Comparison of ENCODE assay signal across 9 mouse cellular contexts in genomic region chr10:130228246-130228645, GRCm38 (mm10). TPM values are rescaled to one million over a fixed set of nuclear protein-coding genes. Genes with fewer than 3 reads are reported as not detected.
DNase-seq lines count a peak whose midpoint lies in the region; ATAC-seq and TF ChIP-seq lines count a peak whose summit lies in the region.
"Had no signal": no experiment of that assay in that cellular context is flagged by ENCODE, and none has a peak within 500 bp of the region (broad histone marks: within the 10 kb centered on the region; RNA-seq: fewer than 3 reads in every experiment).

No protein-coding gene starts in this region.

- no peak overlapping the region for H3K4me3 ChIP-seq in testis, adult 2 months (ENCODE audit: control insufficient read depth, low read depth, low read length)
- H3K4me3 ChIP-seq in midbrain, embryonic 15.5 days, result no peak overlapping the region

- H3K4me2 ChIP-seq in midbrain, embryonic 15.5 days, result no peak overlapping the region

- H3K4me1 ChIP-seq in testis, adult 2 months (ENCODE audit: control insufficient read depth, insufficient read depth, low read length), result no peaks in the 10 kb centered on the region
- H3K4me1 ChIP-seq in midbrain, embryonic 15.5 days, result no peaks in the 10 kb centered on the region

- TF ChIP-seq POLR2A in testis, adult 2 months (IDR thresholded peaks at IDR 0.05; ENCODE audit: control insufficient read depth, low read depth, low read length), result no peak

- no peaks in the 10 kb centered on the region for H3K9me3 ChIP-seq in midbrain, embryonic 15.5 days

- no peak overlapping the region for H3K27ac ChIP-seq in testis, adult 2 months (ENCODE audit: control insufficient read depth, insufficient read depth, low read depth, low read length)
- H3K27ac ChIP-seq in midbrain, embryonic 15.5 days, result no peak overlapping the region

- H3K27me3 ChIP-seq in testis, adult 2 months (ENCODE audit: control insufficient read depth, insufficient read depth, low read length), result no peaks in the 10 kb centered on the region
- no peaks in the 10 kb centered on the region for H3K27me3 ChIP-seq in midbrain, embryonic 15.5 days (replicated peaks)

- TF ChIP-seq CTCF in testis, adult 2 months (IDR thresholded peaks at IDR 0.05; ENCODE audit: control insufficient read depth, insufficient read depth, insufficient replicate concordance, low read depth, low read length), result peak; percentile 12; the same call in 1 of the 2 replicates

- DNase-seq in testis, postnatal 14 days (ENCODE audit: low spot score), result no peak
- DNase-seq in brain, embryonic 18.5 days (ENCODE audit: low read depth, low spot score), result peak; percentile 52
- DNase-seq in induced T-regulatory cell, adult 2 months (ENCODE audit: low read depth), result peak; percentile 72
- peak; percentile 48 to 70 for DNase-seq in left cerebral cortex, postnatal 14 days (ENCODE audit: low spot score in 2 of 2)
- DNase-seq in testis, postnatal 10 days (ENCODE audit: low spot score), result peak; percentile 57

- intact Hi-C loops in left cerebral cortex, postnatal 14 days (cut with DNase I), result loop anchor here (2.0 kb wide), 1 partner anchor 71 kb away; no protein-coding TSS in a partner anchor

- H3K36me3 ChIP-seq in testis, adult 2 months (ENCODE audit: control insufficient read depth, insufficient read depth, low read length), result no peaks in the 10 kb centered on the region
- H3K36me3 ChIP-seq in midbrain, embryonic 15.5 days (replicated peaks), result no peaks in the 10 kb centered on the region

- 0% methylated on average over 1 of the region's 1 CpGs for WGBS in midbrain, embryonic 15.5 days

- H3K9ac ChIP-seq in midbrain, embryonic 15.5 days, result no peak overlapping the region

- ATAC-seq in erythroid progenitor cell, adult 5-6 weeks (replicated peaks; ENCODE audit: low FRiP score, poor library complexity, severe bottlenecking), result peak; percentile 74
- peak; percentile 97 for ATAC-seq in midbrain, embryonic 15.5 days (replicated peaks)

RNA-seq across cellular contexts. Expression of gene Olfr827, which starts 14.0 kb away (rescaled TPM):
- not detected in 2 replicates for polyA plus RNA-seq in testis, adult 2 months (2012; rRNA removed)
- not detected in 2 replicates for total RNA-seq in erythroid progenitor cell, adult 5-6 weeks (2015; ENCODE audit: low replicate concordance)
- total RNA-seq in erythroid progenitor cell, adult 5-6 weeks (2017; ENCODE audit: low replicate concordance), result not detected in 2 replicates
- total RNA-seq in left cerebral cortex, postnatal 14 days (2021), result not detected
- polyA plus RNA-seq in midbrain, embryonic 15.5 days (2015; fragmentation: Nextera tagmentation; extraction: Ambion mirVana), result not detected in 2 replicates
- total RNA-seq: gastrocnemius, postnatal 4 days had no signal

RNA-seq across cellular contexts. Expression of gene Olfr826, which starts 44.3 kb away (rescaled TPM):
- polyA plus RNA-seq in testis, adult 2 months (2012; rRNA removed), result not detected in 2 replicates
- not detected in 2 replicates for total RNA-seq in erythroid progenitor cell, adult 5-6 weeks (2015; ENCODE audit: low replicate concordance)
- not detected in 2 replicates for total RNA-seq in erythroid progenitor cell, adult 5-6 weeks (2017; ENCODE audit: low replicate concordance)
- total RNA-seq in left cerebral cortex, postnatal 14 days (2021), result not detected
- polyA plus RNA-seq in midbrain, embryonic 15.5 days (2015; fragmentation: Nextera tagmentation; extraction: Ambion mirVana), result not detected in 2 replicates
- total RNA-seq: gastrocnemius, postnatal 4 days had no signal

RNA-seq across cellular contexts. Expression of gene Neurod4, which starts 51.8 kb away (rescaled TPM):
- not detected in 2 replicates for polyA plus RNA-seq in testis, adult 2 months (2012; rRNA removed)
- not detected in 2 replicates for total RNA-seq in erythroid progenitor cell, adult 5-6 weeks (2015; ENCODE audit: low replicate concordance)
- not detected in 2 replicates for total RNA-seq in erythroid progenitor cell, adult 5-6 weeks (2017; ENCODE audit: low replicate concordance)
- under 1 TPM; 0.33 to 0.34 TPM for total RNA-seq in left cerebral cortex, postnatal 14 days (2021)
- 1.9 and 2.8 TPM in 2 replicates for polyA plus RNA-seq in midbrain, embryonic 15.5 days (2015; fragmentation: Nextera tagmentation; extraction: Ambion mirVana)
- total RNA-seq: gastrocnemius, postnatal 4 days had no signal
